Mouse (Mus musculus) layer of hippocampus, adult 8-10 months (tissue): Measurements from ENCODE around the gene Senp8. TPM values are rescaled to one million over a fixed set of nuclear protein-coding genes. Genes with fewer than 3 reads are reported as not detected.
A peak's percentile ranks its signal among the peaks of the same experiment; 100 is the strongest.
"Not testable (repeated sequence)": the region's sequence is repeated elsewhere in the genome, so short reads cannot be mapped to it uniquely, and the experiment has no call there.

Experiments
- DNase-seq, 2 experiments: peaks; one replicate each; pipeline ENCODE4 v3.0.0; 2022; ENCODE audit warnings: low spot score in 2 of 2
- total RNA-seq, 4 experiments: library from RNA; stranded (reverse); gene quantifications; 2 replicates each; pipeline ENCODE4 v1.2.4; 2022

Gene Senp8
- total RNA-seq: 10 to 100 TPM in 2 of 4 experiments, 1 to 10 TPM in 2; 8.0 to 13.4 (median 10.0) TPM

DNA sequence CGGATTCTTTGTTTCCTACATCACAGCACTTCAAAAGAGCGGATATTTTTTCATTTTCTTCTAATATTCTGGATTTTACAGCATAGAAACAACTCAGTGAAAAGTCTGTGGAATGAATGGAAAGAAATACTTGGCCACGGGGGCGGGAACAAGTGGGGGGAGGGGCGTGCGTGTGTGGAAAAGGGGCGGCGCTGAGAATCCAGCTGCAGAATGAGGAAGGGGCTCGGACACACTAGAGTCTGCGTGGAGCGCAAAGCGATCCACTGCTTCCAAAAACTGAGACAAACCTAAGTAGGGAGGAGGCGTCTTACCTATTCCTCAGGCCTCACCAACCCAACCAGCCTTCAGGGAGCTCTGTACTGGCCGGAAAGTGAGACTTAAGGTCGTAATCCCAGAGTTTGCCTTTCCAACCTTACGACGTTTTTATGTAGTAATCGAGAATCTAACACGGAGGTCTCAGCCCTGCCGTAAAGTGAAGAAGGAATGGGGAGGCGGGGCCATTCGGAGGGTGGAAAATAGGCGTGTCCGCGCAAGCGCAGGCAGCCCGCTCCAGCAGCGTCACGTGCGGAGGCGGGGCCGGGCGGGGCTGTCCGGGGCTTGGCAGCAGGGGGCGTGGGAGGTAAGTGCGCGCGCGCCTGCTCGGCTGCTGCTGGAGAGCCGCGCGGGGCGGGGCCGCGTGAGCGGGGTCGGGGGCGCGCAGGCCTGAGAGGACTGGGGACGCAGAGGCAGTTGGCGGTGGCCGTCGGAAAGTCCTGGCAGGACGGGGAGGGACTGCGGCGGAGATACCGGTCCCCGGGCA lies at the start of gene Senp8, which contains the start of gene Myo9a:
Senp8 (minus strand) TSS at position 444 of the 799 bp plus-strand sequence.
Myo9a (plus strand) TSS at position 630 of the 799 bp plus-strand sequence.
- peak; percentile 99 for DNase-seq

- not testable (repeated sequence) for DNase-seq
Observed at GRCm38 (mm10) chr9:59766966-59767461, 16.5 kb upstream of the Senp8 start.

DNA sequence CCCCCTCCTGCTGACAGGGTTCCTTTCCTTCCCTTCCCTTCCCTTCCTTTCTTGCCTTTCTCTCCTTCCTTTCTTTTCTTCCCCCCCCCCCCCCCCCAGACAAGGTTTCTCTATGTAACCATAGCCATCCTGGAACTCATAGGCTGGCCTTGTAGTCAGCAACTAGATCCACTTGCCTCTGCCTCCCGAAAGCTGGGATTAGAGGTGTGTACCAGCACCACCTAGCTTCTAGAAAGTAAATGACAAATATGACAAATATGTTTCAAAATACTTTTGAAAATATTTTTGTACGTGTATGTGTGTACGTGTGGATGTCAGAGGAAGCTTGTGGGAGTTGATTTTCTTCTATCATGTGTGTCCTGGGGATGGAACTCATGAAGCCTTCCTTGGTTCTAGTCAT lies 10.0 kb upstream of the Senp8 start:
- no peak for DNase-seq

- DNase-seq: not testable (repeated sequence)
Observed at GRCm38 (mm10) chr9:59757016-59757415, 6.5 kb upstream of the Senp8 start.

DNA sequence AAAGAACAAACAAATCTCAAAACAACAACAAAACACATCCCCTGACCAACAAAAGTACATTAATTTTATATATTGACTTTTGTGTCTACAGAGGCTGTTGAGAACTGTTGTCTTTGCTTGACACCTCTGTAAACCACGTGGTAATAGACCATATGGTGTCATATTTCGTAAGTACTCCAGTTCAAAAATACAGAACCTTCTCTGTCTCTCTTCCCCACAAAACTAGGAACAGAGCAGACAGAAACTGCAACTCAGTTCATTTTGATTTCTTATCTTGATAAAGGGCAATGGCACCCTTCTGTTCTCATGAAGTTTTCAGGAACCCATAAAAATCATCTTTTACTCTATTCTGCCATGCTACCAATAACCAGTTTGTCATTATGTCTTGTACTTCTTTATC lies 4.7 kb upstream of the Senp8 start:
- DNase-seq: no peak

DNA sequence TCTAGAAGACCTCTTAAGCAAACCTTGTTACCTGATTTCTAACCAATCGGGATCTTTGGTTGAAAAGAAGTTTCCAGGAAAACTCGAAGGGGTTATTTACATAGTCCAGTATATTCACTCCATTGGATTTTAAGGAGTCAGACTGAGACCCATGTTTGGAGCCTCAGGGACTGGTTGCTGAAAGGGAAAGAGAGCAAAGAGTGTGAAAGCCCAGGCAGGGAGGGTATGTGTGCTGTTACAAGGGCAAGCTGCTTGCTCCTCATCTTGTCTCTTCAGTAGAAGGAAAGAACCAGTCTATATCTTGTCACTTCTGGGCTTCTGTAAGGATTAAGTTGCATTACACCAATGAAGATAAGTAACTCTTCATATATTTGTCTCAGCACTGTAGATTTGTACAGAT lies 1.5 kb upstream of the Senp8 start:
- DNase-seq: no peak

GRCm38 (mm10) chr9:59751066-59751581 lies 614 bp upstream of the Senp8 start:
- DNase-seq: peak; percentile 56 to 68

DNA sequence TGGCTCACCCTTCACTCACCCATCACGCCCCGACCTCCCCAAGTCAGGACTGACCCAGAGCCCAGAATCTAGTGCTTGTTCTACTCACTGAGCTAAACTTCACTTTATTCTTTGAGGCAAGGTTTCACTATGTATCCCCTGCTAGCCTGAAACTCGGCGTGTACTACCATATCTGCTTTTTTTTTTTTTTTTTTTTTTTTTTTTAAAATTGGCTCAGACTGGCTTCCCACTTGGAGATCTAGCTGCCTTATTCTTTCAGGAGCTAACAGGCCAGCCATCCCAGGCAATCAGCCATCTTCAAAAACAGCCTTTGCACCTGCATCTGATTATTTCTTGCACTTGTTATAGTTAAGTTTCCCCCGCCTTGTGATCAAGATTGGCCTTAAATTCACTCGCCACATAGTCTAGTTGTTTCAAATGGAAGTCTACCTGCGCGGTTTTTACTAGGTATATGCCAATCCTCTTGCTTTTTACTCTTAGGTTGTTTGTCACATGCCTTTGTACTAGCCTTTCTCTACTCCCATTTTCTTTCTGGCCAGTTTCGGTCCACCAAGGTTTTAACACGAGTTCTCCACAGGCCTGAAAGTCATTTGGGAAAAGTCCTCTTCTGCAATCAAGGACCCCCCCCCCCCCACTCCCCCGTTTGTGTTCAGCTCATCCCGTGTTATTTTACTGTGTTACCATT lies 787 bp downstream of the Senp8 start:
- no peak for DNase-seq

DNA sequence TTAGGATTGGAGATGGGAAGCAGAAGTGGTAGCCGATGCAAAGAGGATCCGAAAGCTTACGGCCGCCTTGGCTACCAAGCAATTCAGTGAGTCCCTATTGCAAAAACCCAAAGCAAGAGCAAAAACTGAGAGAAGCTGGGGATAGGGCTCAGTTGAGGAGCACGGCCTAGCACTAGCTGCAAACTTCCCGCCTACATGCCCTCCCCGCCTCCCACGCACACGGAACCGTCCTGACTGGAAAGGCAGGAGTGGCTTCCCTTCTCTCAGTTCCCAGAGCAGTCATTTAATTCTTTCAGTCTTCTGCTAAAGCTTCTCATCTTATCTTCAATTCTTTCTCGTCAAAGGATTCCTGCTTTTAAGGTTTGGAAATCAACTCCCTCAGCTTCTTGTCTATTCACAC lies 1.5 kb downstream of the Senp8 start:
- DNase-seq: no peak

DNA sequence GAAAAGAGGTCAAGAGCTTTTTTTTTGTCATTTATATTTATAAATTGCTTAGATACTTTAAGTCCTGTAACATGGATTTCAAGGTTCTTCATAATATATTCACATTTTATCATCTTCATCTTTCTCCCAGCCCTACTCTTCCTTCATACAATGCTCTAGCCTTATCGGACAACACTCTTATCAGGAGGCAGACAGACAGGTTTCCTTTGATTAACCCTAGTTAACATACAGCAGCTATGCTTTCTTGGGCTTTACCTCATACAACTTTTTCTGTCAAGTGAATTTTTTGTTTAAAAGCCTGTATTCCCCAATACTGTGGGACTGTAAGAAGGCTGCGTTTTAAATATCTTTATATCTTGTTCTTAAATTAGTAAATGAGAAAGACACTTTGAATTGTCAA lies 2.1 kb downstream of the Senp8 start:
- no peak for DNase-seq

- DNase-seq: no peak
Observed at GRCm38 (mm10) chr9:59743903-59744302, 6.6 kb downstream of the Senp8 start.

- DNase-seq: no peak
Observed at GRCm38 (mm10) chr9:59740593-59740992, 9.9 kb downstream of the Senp8 start.

GRCm38 (mm10) chr9:59735394-59735793 lies 15.1 kb downstream of the Senp8 start:
- no peak for DNase-seq

DNA sequence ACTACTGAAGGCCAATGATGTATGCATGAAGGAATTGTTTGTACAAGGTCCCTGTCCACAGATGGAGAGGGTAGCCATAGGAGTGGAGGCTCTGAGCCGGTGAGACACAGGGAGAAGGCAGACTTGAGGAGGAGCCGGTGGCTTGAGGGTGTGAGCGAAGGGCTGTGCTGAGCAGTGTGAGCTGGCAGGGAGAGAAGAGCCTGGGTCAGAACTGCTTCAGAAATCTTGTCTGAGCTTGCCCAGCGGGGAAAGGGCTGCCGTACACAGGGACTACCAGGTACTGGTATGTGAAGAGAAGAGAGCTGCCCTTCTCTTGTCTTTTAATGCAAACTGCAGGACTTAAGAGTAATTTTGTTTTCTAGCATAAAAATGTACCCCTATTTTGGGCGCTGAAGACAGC lies 17.4 kb downstream of the Senp8 start:
- DNase-seq: no peak

GRCm38 (mm10) chr9:59731136-59731535 lies 19.4 kb downstream of the Senp8 start:
- DNase-seq: no peak

DNA sequence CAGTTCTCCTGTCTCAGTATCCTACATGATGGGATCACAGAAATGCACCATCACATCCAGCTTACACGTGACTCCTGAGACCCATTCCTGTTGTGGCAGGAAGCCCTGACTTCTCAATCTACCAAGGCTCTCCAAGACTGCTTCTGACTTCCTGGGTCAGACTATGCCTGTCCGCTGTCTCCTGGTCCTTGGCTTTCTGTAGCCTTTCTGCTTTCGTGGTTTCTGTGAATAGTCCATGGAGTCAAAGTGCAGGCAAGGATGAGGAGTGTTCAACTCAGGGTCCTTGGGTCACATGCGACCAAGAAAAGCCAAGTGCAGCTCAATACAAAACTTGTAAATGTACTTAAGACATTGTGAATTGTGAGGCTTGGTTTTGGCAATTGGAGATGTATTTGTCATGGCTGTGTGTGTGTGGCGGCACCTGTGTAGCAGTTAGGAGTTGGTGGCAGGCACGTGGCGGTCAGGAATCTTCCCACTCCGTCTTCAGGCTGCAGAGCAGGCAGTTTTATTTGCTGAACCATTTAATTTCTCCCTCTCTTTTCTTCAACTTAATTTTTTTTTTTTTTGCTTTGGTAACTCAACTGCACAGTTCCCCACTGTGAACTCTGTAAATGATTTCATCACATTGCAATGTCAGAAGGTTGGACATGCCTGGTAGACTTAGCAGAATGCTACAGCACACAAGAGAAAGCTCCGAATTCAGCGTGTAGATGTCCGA lies 22.8 kb downstream of the Senp8 start:
- DNase-seq: no peak

- DNase-seq: no peak
Observed at GRCm38 (mm10) chr9:59725515-59725914, 25.0 kb downstream of the Senp8 start.

GRCm38 (mm10) chr9:59723791-59724442 lies 26.6 kb downstream of the Senp8 start:
- peak; percentile 56 to 61 for DNase-seq

GRCm38 (mm10) chr9:59723096-59723657 lies 27.3 kb downstream of the Senp8 start:
- DNase-seq: peak; percentile 60 to 70

DNA sequence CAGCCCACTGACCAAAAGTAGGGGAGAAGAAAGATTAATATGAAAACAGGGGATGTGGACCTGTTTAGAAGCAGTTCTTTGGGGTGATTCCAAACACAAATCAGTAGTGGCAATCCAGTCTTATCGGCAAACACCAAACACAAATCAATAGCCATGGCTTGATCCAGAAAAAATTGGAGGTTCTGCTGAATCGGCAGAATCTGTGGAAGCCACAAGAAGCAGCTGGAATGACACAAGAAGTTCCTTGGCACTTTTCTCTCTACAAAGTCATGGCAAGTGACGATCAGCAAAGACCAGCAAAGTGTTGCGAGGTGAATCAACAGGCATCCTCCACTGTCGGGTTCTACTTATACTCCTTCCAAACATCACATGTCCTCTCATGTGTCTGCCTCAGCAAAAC lies 29.4 kb downstream of the Senp8 start:
- no peak for DNase-seq

GRCm38 (mm10) chr9:59718237-59718636 lies 32.3 kb downstream of the Senp8 start:
- DNase-seq: no peak
